Mouse (Mus musculus) intestine, embryonic 16.5 days (tissue): ENCODE data around the gene Arhgef25. TPM values are rescaled to one million over a fixed set of nuclear protein-coding genes. Genes with fewer than 3 reads are reported as not detected.
A peak's percentile ranks its signal among the peaks of the same experiment; 100 is the strongest.
"Not testable (repeated sequence)": the region's sequence is repeated elsewhere in the genome, so short reads cannot be mapped to it uniquely, and the experiment has no call there.

Experiments used
- ATAC-seq: fragments of 200-750 bp; cut with Nextera tagmentation; 2 replicates; pipeline ENCODE4 v1.8.0; 2017; ENCODE audit warnings: moderate TSS enrichment, moderate library complexity
- H3K27ac ChIP-seq: fragments of 300-500 bp; sonication (generic); 2 replicates; pipeline ENCODE4 v1.5.1; 2014; ENCODE audit warnings: mild to moderate bottlenecking, low read length
- H3K27me3 ChIP-seq: fragments of 300-500 bp; sonication (generic); replicated peaks from 2 replicates; pipeline ENCODE4 v1.6.1; 2014; ENCODE audit warnings: low read length, control low read depth, mixed read lengths; ENCODE audit not compliant: control insufficient read depth, insufficient read depth
- H3K36me3 ChIP-seq: fragments of 300-500 bp; sonication (generic); 2 replicates; pipeline ENCODE4 v1.6.1; 2014; ENCODE audit warnings: low read length, control low read depth; ENCODE audit not compliant: control insufficient read depth, insufficient read depth
- H3K4me1 ChIP-seq: fragments of 300-500 bp; sonication (generic); 2 replicates; pipeline ENCODE4 v1.6.1; 2014; ENCODE audit warnings: low read length, control low read depth, mixed read lengths; ENCODE audit not compliant: control insufficient read depth, insufficient read depth
- H3K4me2 ChIP-seq: fragments of 300-500 bp; sonication (generic); 2 replicates; pipeline ENCODE4 v1.6.1; 2014; ENCODE audit warnings: low read depth, low read length, control low read depth
- H3K4me3 ChIP-seq: fragments of 300-500 bp; sonication (generic); 2 replicates; pipeline ENCODE4 v1.5.1; 2014; ENCODE audit warnings: mild to moderate bottlenecking, low read length
- H3K9ac ChIP-seq: fragments of 300-500 bp; sonication (generic); 2 replicates; pipeline ENCODE4 v1.6.1; 2014; ENCODE audit warnings: low read depth, low read length
- H3K9me3 ChIP-seq: fragments of 300-500 bp; sonication (generic); 2 replicates; pipeline ENCODE4 v1.6.1; 2016; ENCODE audit warnings: low read length, control low read depth; ENCODE audit not compliant: control insufficient read depth
- WGBS: fragments of 180-500 bp; shearing (Covaris S2); extraction: QIAGEN DNeasy Blood & Tissue Kit; methylation state at CpG from one replicate; pipeline ENCODE4 v1.1.7; 2014; 5-methylcytosine and 5-hydroxymethylcytosine counted together
- polyA plus RNA-seq: library from polyadenylated mRNA; unstranded; fragments of >200 nt; fragmentation: Nextera tagmentation; extraction: Ambion mirVana; gene quantifications from 2 replicates; pipeline ENCODE4 v1.2.1, GENCODE M21; 2015

The Arhgef25 gene
- polyA plus RNA-seq, 1 experiment from 2014 or later: 46.3 TPM

- Histone ChIP-seq H3K4me1 (peaks cover 19% of the 10 kb centered on the region), H3K4me3 (no peak overlapping the region), H3K4me2 (no peak overlapping the region), H3K36me3 (no peaks in the 10 kb centered on the region), H3K27ac (peak overlapping the region; percentile 69), H3K27me3 (no peaks in the 10 kb centered on the region), H3K9ac (no peak overlapping the region), H3K9me3 (no peaks in the 10 kb centered on the region; the same call in 1 of the 2 replicates)
- 44% methylated on average over 8 of the region's 8 CpGs for WGBS
- peak; percentile 16 for ATAC-seq
Observed at GRCm38 (mm10) chr10:127135118-127135836, 54.6 kb downstream of the Arhgef25 start.

DNA sequence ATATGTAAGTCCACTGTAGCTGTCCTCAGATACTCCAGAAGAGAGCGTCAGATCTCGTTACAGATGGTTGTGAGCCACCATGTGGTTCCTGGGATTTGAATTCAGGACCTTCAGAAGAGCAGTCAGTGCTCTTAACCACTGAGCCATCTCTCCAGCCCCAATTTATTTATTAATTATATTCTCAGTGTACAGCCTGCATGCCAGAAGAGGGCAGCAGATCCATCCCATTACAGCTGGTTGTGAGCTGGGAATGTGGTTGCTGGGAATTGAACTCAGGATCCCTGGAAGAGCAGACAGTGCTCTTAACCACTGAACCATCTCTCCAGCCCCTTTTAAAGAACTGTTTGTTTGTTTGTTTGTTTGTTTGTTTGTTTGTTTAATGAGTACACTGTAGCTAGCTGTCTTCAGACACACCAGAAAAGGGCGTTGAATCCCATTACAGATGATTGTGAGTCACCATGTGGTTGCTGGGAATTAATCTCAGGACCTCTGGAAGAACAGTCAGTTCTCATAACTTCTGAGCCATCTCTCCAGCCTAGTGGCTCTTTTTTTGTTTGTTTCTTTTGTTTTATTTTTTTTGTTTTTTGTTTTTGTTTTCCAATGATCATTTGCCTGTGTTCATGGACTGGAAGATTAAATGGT, 55.4 kb downstream of the Arhgef25 start:
- not testable (repeated sequence) for ATAC-seq, H3K9ac ChIP-seq, H3K9me3 ChIP-seq, H3K27ac ChIP-seq, H3K4me3 ChIP-seq, H3K36me3 ChIP-seq, H3K27me3 ChIP-seq, H3K4me2 ChIP-seq
- peaks cover 19% of the 10 kb centered on the region for H3K4me1 ChIP-seq
- 68% methylated on average over 3 of the region's 3 CpGs for WGBS

Other genes starting within 250 kb of the Arhgef25 start
- gene Ctdsp2, start 211.4 kb downstream of the Arhgef25 start, polyA plus RNA-seq: 41.2 and 44.0 TPM in 2 replicates
- gene Avil, start 189.4 kb downstream of the Arhgef25 start, polyA plus RNA-seq: 0.21 and 0.28 TPM in 2 replicates
- 85.7 and 100 TPM in 2 replicates for gene Tsfm, start 159.2 kb downstream of the Arhgef25 start, polyA plus RNA-seq
- gene Mettl1, start 148.7 kb downstream of the Arhgef25 start, polyA plus RNA-seq: 42.4 and 48.3 TPM in 2 replicates
- gene Eef1akmt3, start 148.6 kb downstream of the Arhgef25 start, polyA plus RNA-seq: 0.49 and 0.61 TPM in 2 replicates
- gene Cyp27b1, start 141.8 kb downstream of the Arhgef25 start, polyA plus RNA-seq: 0.05 and 0.11 TPM in 2 replicates
- gene March9, start 129.9 kb downstream of the Arhgef25 start, polyA plus RNA-seq: 0.40 and 0.50 TPM in 2 replicates
- gene Cdk4, start 126.5 kb downstream of the Arhgef25 start, polyA plus RNA-seq: 1,474 and 1,595 TPM in 2 replicates
- gene Tspan31, start 119.8 kb downstream of the Arhgef25 start, polyA plus RNA-seq: 189 and 206 TPM in 2 replicates
- 0.05 and 0.21 TPM in 2 replicates for gene Agap2, start 114.8 kb downstream of the Arhgef25 start, polyA plus RNA-seq
- 110 and 116 TPM in 2 replicates for gene Os9, start 69.0 kb downstream of the Arhgef25 start, polyA plus RNA-seq
- 65.6 and 66.7 TPM in 2 replicates for gene B4galnt1, start 24.9 kb downstream of the Arhgef25 start, polyA plus RNA-seq
- 1.0 and 1.1 TPM in 2 replicates for gene Slc26a10, start 9.4 kb downstream of the Arhgef25 start, polyA plus RNA-seq
- gene Dtx3, start 5.6 kb upstream of the Arhgef25 start, polyA plus RNA-seq: 54.4 and 56.9 TPM in 2 replicates
- 40.3 and 44.5 TPM in 2 replicates for gene Pip4k2c, start 21.5 kb upstream of the Arhgef25 start, polyA plus RNA-seq
- 5.2 and 5.3 TPM in 2 replicates for gene Kif5a, start 73.3 kb upstream of the Arhgef25 start, polyA plus RNA-seq
- 162 and 170 TPM in 2 replicates for gene Dctn2, start 76.3 kb upstream of the Arhgef25 start, polyA plus RNA-seq
- 9.9 and 11.1 TPM in 2 replicates for gene Mbd6, start 98.9 kb upstream of the Arhgef25 start, polyA plus RNA-seq
- 96.8 and 108 TPM in 2 replicates for gene Mars, start 121.7 kb upstream of the Arhgef25 start, polyA plus RNA-seq
- 7.9 and 9.0 TPM in 2 replicates for gene Arhgap9, start 131.9 kb upstream of the Arhgef25 start, polyA plus RNA-seq
- 6.6 and 7.6 TPM in 2 replicates for gene Gli1, start 151.9 kb upstream of the Arhgef25 start, polyA plus RNA-seq
- gene Inhbe, start 164.3 kb upstream of the Arhgef25 start, polyA plus RNA-seq: not detected in 2 replicates
- gene Inhbc, start 180.3 kb upstream of the Arhgef25 start, polyA plus RNA-seq: not detected in 2 replicates
- gene R3hdm2, start 190.2 kb upstream of the Arhgef25 start, polyA plus RNA-seq: 17.7 and 18.3 TPM in 2 replicates